Mouse (Mus musculus) monocyte, adult 2 months (primary cell): ENCODE data around the gene Ypel2.

Source experiments
- DNase-seq, 2 experiments: peaks; one replicate each; pipeline ENCODE4 v3.0.0; 2022; ENCODE audit warnings: low spot score in 2 of 2, low read depth in 1 of 2

The Ypel2 gene

DNA sequence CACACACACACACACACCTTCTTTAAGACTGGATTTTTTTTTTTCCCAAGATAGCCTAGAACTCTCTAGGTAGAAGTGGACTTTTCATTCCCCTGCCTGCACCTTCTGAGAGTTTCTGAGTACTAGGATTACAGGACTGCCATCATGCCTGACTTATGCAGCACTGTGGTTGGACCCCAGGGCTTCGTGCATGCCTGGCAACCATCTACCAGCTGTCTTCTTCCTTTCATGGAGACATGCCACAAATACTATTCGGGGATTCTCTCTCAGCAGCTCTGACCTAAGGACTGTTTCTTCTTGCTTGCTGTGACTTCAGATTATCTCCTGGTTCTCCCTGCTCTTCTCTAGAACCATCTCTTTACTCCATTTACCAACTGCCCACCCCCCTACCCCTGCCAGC, 88.2 kb downstream of the Ypel2 start:
- no peak for DNase-seq

DNA sequence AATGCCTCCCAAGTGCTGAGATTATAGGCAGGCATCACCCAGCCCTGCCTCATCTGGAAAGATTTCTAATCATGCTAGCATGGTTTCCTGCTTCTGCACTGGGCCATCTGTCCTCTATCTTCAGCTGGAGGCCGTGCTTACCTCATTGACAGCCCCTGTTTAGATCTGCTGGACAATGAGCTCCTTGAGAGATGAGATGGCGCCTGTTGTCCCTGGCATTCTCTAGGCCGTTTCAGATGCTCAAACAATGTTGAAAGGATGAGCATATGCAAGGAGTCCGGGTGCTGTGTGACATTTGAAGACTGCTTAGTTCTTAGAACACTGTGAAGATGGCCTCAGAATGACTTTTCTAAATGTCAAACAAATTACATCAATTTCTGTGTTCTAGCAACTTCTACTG, 88.8 kb downstream of the Ypel2 start:
- DNase-seq = no peak

DNA sequence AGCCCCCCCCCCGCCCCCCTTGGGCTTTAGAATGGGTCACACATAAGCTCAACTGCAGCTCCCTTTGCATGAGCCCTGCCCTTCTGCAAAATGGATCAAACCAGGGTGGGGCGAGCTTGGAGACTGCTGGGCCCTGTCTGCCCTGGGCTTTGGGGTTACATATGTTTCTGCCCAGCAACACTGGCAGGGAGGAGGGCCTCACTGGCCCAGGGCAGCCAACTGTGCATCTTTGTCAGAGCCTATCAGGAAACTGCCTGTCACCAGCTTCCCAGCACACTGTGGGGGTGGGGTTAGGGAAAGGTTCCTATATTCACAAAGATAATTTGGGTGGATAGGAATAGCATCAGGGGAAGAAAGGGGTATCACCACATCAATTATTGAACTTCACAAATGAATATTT, 95.1 kb downstream of the Ypel2 start:
- DNase-seq = no peak

DNA sequence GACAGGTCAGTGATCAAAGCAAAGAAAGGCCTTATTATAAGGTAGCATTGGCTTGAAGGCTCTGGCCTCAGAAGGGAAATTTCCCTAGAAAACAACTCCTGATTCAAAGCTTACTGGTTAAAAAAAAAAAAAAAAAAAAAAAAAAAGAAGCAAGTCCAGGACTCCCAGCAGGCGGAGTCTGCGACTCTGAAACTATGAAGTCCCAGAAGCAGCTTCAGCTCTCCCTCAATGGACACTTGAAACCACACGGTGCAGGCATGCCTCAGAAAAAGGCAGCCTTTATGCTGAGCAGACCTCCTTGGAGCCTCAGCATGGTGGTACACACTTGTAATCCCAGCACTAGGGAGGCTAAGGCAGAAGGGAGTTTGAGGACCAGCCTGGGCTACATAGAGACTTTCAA, 97.9 kb downstream of the Ypel2 start:
- DNase-seq = no peak

DNA sequence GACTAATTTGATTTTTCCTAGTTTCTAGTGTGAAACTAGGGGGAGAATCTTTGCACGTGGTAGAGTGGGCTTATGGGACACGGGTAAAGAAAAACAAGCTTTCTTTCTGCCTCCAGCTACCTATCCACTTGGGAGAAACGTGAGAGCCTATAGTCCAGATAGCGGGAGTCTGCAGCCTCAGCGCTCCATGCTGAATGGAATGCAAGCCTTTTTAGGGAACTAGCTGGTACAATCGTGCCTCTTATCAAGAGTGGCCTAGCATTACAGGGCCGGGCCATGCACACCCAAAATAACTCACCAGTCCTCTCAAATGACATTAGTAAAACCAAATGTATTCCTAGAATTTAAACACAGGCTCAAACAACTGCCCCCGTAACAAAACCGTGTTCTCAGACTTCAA, 98.4 kb downstream of the Ypel2 start:
- DNase-seq = no peak

DNA sequence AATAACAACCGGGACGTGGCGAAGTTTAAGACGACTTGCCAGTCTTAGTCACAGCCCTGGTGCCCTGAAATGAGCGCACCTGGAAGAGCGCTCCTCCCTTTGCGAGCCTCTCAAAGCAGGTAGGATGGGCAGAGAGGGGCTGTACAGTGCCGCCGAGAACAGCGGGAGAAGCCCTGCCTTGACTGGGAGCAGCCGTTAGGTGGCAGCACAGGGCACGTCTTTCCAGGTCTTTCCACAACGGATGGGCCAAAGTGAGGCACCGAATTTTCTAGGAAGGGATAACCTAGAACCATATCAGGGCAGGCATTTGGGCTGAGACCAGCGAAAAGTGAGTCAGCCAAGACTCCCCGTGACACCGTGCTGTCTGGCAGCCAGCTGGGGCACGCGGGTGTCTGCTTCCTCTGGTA, 99.3 kb downstream of the Ypel2 start:
- peak in 1 of 2 experiments; percentile 30 for DNase-seq

DNA sequence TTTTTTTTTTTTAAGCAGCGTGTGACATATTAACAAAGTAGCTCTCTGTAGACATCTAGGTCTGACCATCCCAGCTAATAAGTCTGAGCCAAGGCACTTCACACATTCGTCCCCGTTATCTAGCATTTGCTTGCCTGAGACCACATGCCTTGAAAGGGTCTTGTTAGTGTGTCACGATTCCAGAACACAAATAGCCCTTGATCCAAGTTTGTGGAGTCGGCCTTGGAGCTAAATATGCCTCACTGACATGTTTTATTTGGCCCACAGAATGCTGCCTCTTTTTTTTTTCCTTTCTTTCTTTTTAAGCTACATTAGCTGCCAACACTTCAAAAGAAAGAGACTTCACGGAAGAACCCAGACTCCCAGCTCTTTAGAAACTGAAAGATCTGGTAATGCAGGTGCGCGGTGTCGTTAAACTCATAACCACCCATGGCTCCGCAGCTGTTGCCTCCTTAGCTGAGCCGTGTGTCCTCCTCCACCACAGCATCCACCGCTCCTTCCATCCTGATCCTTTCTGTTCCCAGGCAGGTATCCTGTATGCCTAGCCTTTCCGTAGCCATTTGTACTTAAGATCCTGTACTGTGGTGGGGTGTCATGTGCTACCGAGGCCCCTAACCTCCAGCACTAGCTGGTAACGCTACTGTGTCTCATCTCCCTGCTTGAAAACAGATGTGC, 100.4 kb downstream of the Ypel2 start:
- DNase-seq = no peak
